Mouse (Mus musculus) CH12.LX (cell line): ENCODE results near the gene Msi2. TPM values are rescaled to one million over a fixed set of nuclear protein-coding genes. Genes with fewer than 3 reads are reported as not detected.

Source experiments
- DNase-seq: peaks from one replicate; pipeline ENCODE4 v3.0.0-alpha.2; 2013; ENCODE audit errors: extremely low read depth
- H3K27ac ChIP-seq: 2 replicates; pipeline ENCODE4 v1.5.1; 2012; ENCODE audit warnings: low read depth, mild to moderate bottlenecking, control low read depth, moderate library complexity; ENCODE audit not compliant: insufficient read depth
- H3K27me3 ChIP-seq: replicated peaks from 2 replicates; pipeline ENCODE3; 2012; ENCODE audit warnings: inconsistent platforms
- H3K36me3 ChIP-seq, 2 experiments: replicated peaks in 1 of 2; 2 replicates each; pipeline versions ENCODE3 to v1.6.1; 2012; ENCODE audit warnings: inconsistent platforms in 1 of 2, low read length in 1 of 2, mild to moderate bottlenecking in 1 of 2, mixed read lengths in 1 of 2, moderate library complexity in 1 of 2; ENCODE audit not compliant: control insufficient read depth in 1 of 2, insufficient read depth in 1 of 2
- H3K4me1 ChIP-seq, 2 experiments: 2 replicates each; pipeline ENCODE4 v1.6.1; 2012; ENCODE audit warnings: inconsistent platforms in 1 of 2, moderate library complexity in 1 of 2; ENCODE audit not compliant: insufficient read depth in 2 of 2, control insufficient read depth in 1 of 2
- H3K4me2 ChIP-seq: 2 replicates; pipeline ENCODE4 v1.6.1; 2012; ENCODE audit warnings: low read depth, mild to moderate bottlenecking, control low read depth; ENCODE audit not compliant: poor library complexity, insufficient read depth, severe bottlenecking
- H3K4me3 ChIP-seq, 3 experiments: fragments of 150-350 bp in 1 of 3; sonication (generic) in 1 of 3; replicated peaks in 1 of 3; 2 replicates each; pipeline versions ENCODE3 to v1.5.1; 2011 to 2012; ENCODE audit warnings: low read depth in 2 of 3, low read length in 2 of 3, mild to moderate bottlenecking in 2 of 3, moderate library complexity in 2 of 3, control low read depth in 1 of 3, improper control_type of control experiment in 1 of 3, inconsistent platforms in 1 of 3, mixed read lengths in 1 of 3; ENCODE audit not compliant: poor library complexity in 1 of 3
- H3K79me2 ChIP-seq: replicated peaks from 2 replicates; pipeline ENCODE4 v1.6.1; 2012; ENCODE audit warnings: mild to moderate bottlenecking, moderate library complexity; ENCODE audit not compliant: control insufficient read depth, poor library complexity, insufficient read depth, severe bottlenecking; ENCODE audit errors: extremely low read depth
- H3K9ac ChIP-seq: 2 replicates; pipeline ENCODE4 v1.6.1; 2012; ENCODE audit warnings: low read depth, mild to moderate bottlenecking, control low read depth, moderate library complexity; ENCODE audit not compliant: insufficient read depth
- H3K9me3 ChIP-seq: replicated peaks from 2 replicates; pipeline ENCODE3; 2012; ENCODE audit warnings: low read length, inconsistent platforms, mixed read lengths
- CHD1 ChIP-seq: IDR thresholded peaks from 2 replicates; pipeline ENCODE4 v1.6.1; 2012; ENCODE audit warnings: low read depth, low read length, improper control_type of control experiment, inconsistent platforms
- CTCF ChIP-seq, 2 experiments: IDR thresholded peaks in 1 of 2; conservative IDR thresholded peaks in 1 of 2; 2 replicates each; pipeline ENCODE4 v1.5.1; 2011 to 2012; ENCODE audit warnings: low read depth in 2 of 2, low read length in 2 of 2, improper control_type of control experiment in 1 of 2, inconsistent platforms in 1 of 2, mild to moderate bottlenecking in 1 of 2, moderate library complexity in 1 of 2
- E2F4 ChIP-seq: IDR thresholded peaks from 2 replicates; pipeline ENCODE4 v1.6.1; 2011; ENCODE audit warnings: low read depth, low read length, improper control_type of control experiment; ENCODE audit not compliant: insufficient replicate concordance
- ETS1 ChIP-seq: conservative IDR thresholded peaks from 2 replicates; pipeline ENCODE4 v1.6.1; 2012; ENCODE audit warnings: low read depth, mild to moderate bottlenecking, inconsistent platforms, low read length, improper control_type of control experiment, moderate library complexity
- GABPA ChIP-seq: IDR thresholded peaks from 2 replicates; pipeline ENCODE4 v1.6.1; 2012; ENCODE audit warnings: low read depth, low read length, improper control_type of control experiment, inconsistent platforms; ENCODE audit not compliant: insufficient replicate concordance
- IRF4 ChIP-seq: IDR thresholded peaks from 2 replicates; pipeline ENCODE4 v1.6.1; 2014; ENCODE audit warnings: low read depth, mild to moderate bottlenecking, inconsistent platforms, low read length, improper control_type of control experiment
- JUND ChIP-seq: conservative IDR thresholded peaks from 2 replicates; pipeline ENCODE4 v1.6.1; 2011; ENCODE audit warnings: low read depth, low read length, improper control_type of control experiment
- KAT2A ChIP-seq: IDR thresholded peaks from 2 replicates; pipeline ENCODE4 v1.6.1; 2012; ENCODE audit warnings: low read length, improper control_type of control experiment, inconsistent platforms; ENCODE audit not compliant: insufficient replicate concordance
- MAFK ChIP-seq: IDR thresholded peaks from 2 replicates; pipeline ENCODE4 v1.6.1; 2011; ENCODE audit warnings: low read length, improper control_type of control experiment; ENCODE audit not compliant: insufficient replicate concordance
- MAZ ChIP-seq: IDR thresholded peaks from 2 replicates; pipeline ENCODE4 v1.6.1; 2012; ENCODE audit warnings: low read depth, mild to moderate bottlenecking, inconsistent platforms, low read length, improper control_type of control experiment, moderate library complexity
- MEF2A ChIP-seq: IDR thresholded peaks from 2 replicates; pipeline ENCODE4 v1.6.1; 2014; ENCODE audit warnings: low read depth, mild to moderate bottlenecking, inconsistent platforms, low read length, improper control_type of control experiment, borderline replicate concordance
- MXI1 ChIP-seq: IDR thresholded peaks from 2 replicates; pipeline ENCODE4 v1.6.1; 2011; ENCODE audit warnings: mild to moderate bottlenecking, low read depth, low read length, improper control_type of control experiment
- MYC ChIP-seq: IDR thresholded peaks from 2 replicates; pipeline ENCODE4 v1.6.1; 2011; ENCODE audit warnings: low read depth, mild to moderate bottlenecking, improper control_type of control experiment, low read length
- PAX5 ChIP-seq: IDR thresholded peaks from 2 replicates; pipeline ENCODE4 v1.6.1; 2012; ENCODE audit warnings: low read length, inconsistent platforms, mixed read lengths
- POLR2A ChIP-seq: IDR thresholded peaks from 2 replicates; pipeline ENCODE4 v1.6.1; 2011; ENCODE audit warnings: low read depth, mild to moderate bottlenecking, improper control_type of control experiment, low read length
- RAD21 ChIP-seq: IDR thresholded peaks from 2 replicates; pipeline ENCODE4 v1.6.1; 2011; ENCODE audit warnings: low read depth, mild to moderate bottlenecking, low read length, improper control_type of control experiment, moderate library complexity
- SIN3A ChIP-seq: IDR thresholded peaks from 2 replicates; pipeline ENCODE4 v1.6.1; 2012; ENCODE audit warnings: low read length, improper control_type of control experiment, inconsistent platforms
- SMC3 ChIP-seq: IDR thresholded peaks from 2 replicates; pipeline ENCODE4 v1.6.1; 2011; ENCODE audit warnings: low read depth, low read length, improper control_type of control experiment
- TBP ChIP-seq: conservative IDR thresholded peaks from 2 replicates; pipeline ENCODE4 v1.6.1; 2011; ENCODE audit warnings: low read depth, low read length, improper control_type of control experiment
- TCF12 ChIP-seq: IDR thresholded peaks from 2 replicates; pipeline ENCODE4 v1.6.1; 2014; ENCODE audit warnings: low read depth, mild to moderate bottlenecking, inconsistent platforms, low read length, improper control_type of control experiment
- USF1 ChIP-seq: IDR thresholded peaks from 2 replicates; pipeline ENCODE4 v1.6.1; 2014; ENCODE audit warnings: low read depth, mild to moderate bottlenecking, inconsistent platforms, low read length, improper control_type of control experiment
- USF2 ChIP-seq: conservative IDR thresholded peaks from 2 replicates; pipeline ENCODE4 v1.6.1; 2011; ENCODE audit warnings: low read depth, low read length, improper control_type of control experiment
- ZC3H11A ChIP-seq: IDR thresholded peaks from 2 replicates; pipeline ENCODE4 v1.6.1; 2012; ENCODE audit warnings: low read depth, mild to moderate bottlenecking, inconsistent platforms, low read length, improper control_type of control experiment
- ZKSCAN1 ChIP-seq: IDR thresholded peaks from 2 replicates; pipeline ENCODE4 v1.6.1; 2012; ENCODE audit warnings: low read depth, inconsistent platforms, low read length, improper control_type of control experiment, borderline replicate concordance
- ZMIZ1 ChIP-seq: IDR thresholded peaks from 2 replicates; pipeline ENCODE4 v1.6.1; 2012; ENCODE audit warnings: low read depth, mild to moderate bottlenecking, inconsistent platforms, low read length, improper control_type of control experiment
- dilution Hi-C: fragments of 300-500 bp; cut with MboI; formaldehyde crosslinking; loops from 2 replicates; pipeline ENCODE4 v1.14.3; 2020; ENCODE audit warnings: low sequenced_read_pairs; ENCODE audit not compliant: extremely low pct_unique_long_range_greater_than_20kb, extremely low pct_ligation_motif_present
- in situ Hi-C: fragments of 300-500 bp; cut with MboI; formaldehyde crosslinking; loops from 3 replicates; pipeline ENCODE4 v1.14.3; 2019; ENCODE audit warnings: low sequenced_read_pairs, low pct_ligation_motif_present, low pct_unique_long_range_greater_than_20kb, mixed read lengths
- polyA plus RNA-seq: library from polyadenylated mRNA; unstranded; fragments of >175 nt; gene quantifications from 2 replicates; pipeline ENCODE4 v1.2.1, GENCODE M21; 2012; ENCODE audit warnings: low read depth; ENCODE audit not compliant: insufficient read length
- total RNA-seq, 2 experiments: library from RNA; depleted of rRNA; stranded (reverse); fragments of 300-350 nt in 1 of 2; fragments of >200 nt in 1 of 2; gene quantifications; 2 replicates each; pipeline ENCODE4 v1.2.3; 2012 to 2014

The Msi2 gene
- total and polyA plus RNA-seq, 3 experiments, result 40.3 to 73.1 (median 52.6) TPM

- Histone ChIP-seq H3K4me1 (peaks cover 16 to 86% of the 10 kb centered on the region in 2 experiments), H3K79me2 (peaks cover 20% of the 10 kb centered on the region), H3K36me3 (peaks cover 26 to 52% of the 10 kb centered on the region in 2 experiments), H3K4me2 (no peak overlapping the region), H3K27me3 (no peaks in the 10 kb centered on the region), H3K9ac (no peak overlapping the region), H3K9me3 (no peaks in the 10 kb centered on the region), H3K4me3 (no peak overlapping the region), H3K27ac (no peak overlapping the region)
- dilution Hi-C loops (no loop called here), in situ Hi-C loops (no loop called here)
- DNase-seq, result no peak
- TF ChIP-seq GABPA (no peak), CTCF (conservative IDR thresholded peaks at IDR 0.05 in 1 of 2, IDR thresholded peaks at IDR 0.05 in 1 of 2; ENCODE audit: low read depth in 2 of 2, low read length in 2 of 2) (no peak)
Measured at GRCm38 (mm10) chr11:88585171-88585632, 133.1 kb downstream of the Msi2 start.

GRCm38 (mm10) chr11:88583866-88584265 lies 134.4 kb downstream of the Msi2 start:
- in situ Hi-C loops, result no loop called here
- DNase-seq, result no peak

GRCm38 (mm10) chr11:88583259-88583833 lies 135.0 kb downstream of the Msi2 start:
- Histone ChIP-seq H3K4me1 (peaks cover 21 to 95% of the 10 kb centered on the region in 2 experiments), H3K27me3 (no peaks in the 10 kb centered on the region), H3K4me3 (no peak overlapping the region), H3K27ac (peak overlapping the region; percentile 62), H3K36me3 (peaks cover 11 to 45% of the 10 kb centered on the region in 2 experiments), H3K4me2 (peak overlapping the region; percentile 76), H3K9me3 (no peaks in the 10 kb centered on the region), H3K79me2 (peaks cover 20% of the 10 kb centered on the region), H3K9ac (peak overlapping the region; percentile 8)
- DNase-seq, result peak; percentile 68
- in situ Hi-C loops (no loop called here), dilution Hi-C loops (no loop called here)
- no peak; the same call in none of the 2 replicates for TF ChIP-seq SIN3A
- TF ChIP-seq ZC3H11A, result no peak
- TF ChIP-seq ZMIZ1, result peak; percentile 46; the same call in 1 of the 2 replicates
- TF ChIP-seq USF2, result no peak
- no peak for TF ChIP-seq PAX5
- TF ChIP-seq E2F4, result no peak
- peak; percentile 13 for TF ChIP-seq SMC3
- 0 out of 2 replicates have a peak, but pooled peaks have one; percentile 21 for TF ChIP-seq MYC
- no peak for TF ChIP-seq USF1
- TF ChIP-seq GABPA, result no peak
- peak; percentile 41; the same call in 1 of the 2 replicates for TF ChIP-seq ETS1
- TF ChIP-seq MXI1, result no peak; the same call in none of the 2 replicates
- TF ChIP-seq IRF4, result no peak
- TF ChIP-seq MAFK, result no peak
- no peak; the same call in 1 of the 2 replicates for TF ChIP-seq RAD21
- TF ChIP-seq TBP, result peak; percentile 71; the same call in 1 of the 2 replicates
- no peak for TF ChIP-seq JUND
- TF ChIP-seq TCF12, result peak; percentile 70
- no peak for TF ChIP-seq KAT2A

More at GRCm38 (mm10) chr11:88583866-88584265, 134.4 kb downstream of the Msi2 start:
- peaks cover 16 to 49% of the 10 kb centered on the region in 2 experiments for H3K36me3 ChIP-seq
- H3K27ac ChIP-seq, result peak overlapping the region; percentile 56
- peak overlapping the region; percentile 4 for H3K9ac ChIP-seq
- dilution Hi-C loops, result no loop called here
- H3K4me1 ChIP-seq, result peaks cover 19 to 90% of the 10 kb centered on the region in 2 experiments
- TF ChIP-seq CHD1 (0 out of 2 replicates have a peak, but pooled peaks have one; percentile 7), ZC3H11A (no peak), GABPA (no peak), MEF2A (0 out of 2 replicates have a peak, but pooled peaks have one; percentile 32), USF2 (no peak), IRF4 (0 out of 2 replicates have a peak, but pooled peaks have one; percentile 31), POLR2A (no peak), ZKSCAN1 (no peak), MAZ (0 out of 2 replicates have a peak, but pooled peaks have one; percentile 26)
- H3K79me2 ChIP-seq, result peaks cover 20% of the 10 kb centered on the region
- no peak overlapping the region for H3K4me3 ChIP-seq
- no peaks in the 10 kb centered on the region for H3K9me3 ChIP-seq
- H3K27me3 ChIP-seq, result no peaks in the 10 kb centered on the region
- H3K4me2 ChIP-seq, result peak overlapping the region; percentile 76; the same call in 1 of the 2 replicates
